Mouse (Mus musculus): Measurements from ENCODE around the gene Sox4. TPM values are rescaled to one million over a fixed set of nuclear protein-coding genes. Genes with fewer than 3 reads are reported as not detected.

The Sox4 gene
- total and polyA plus RNA-seq, 3 experiments = not detected

DNA sequence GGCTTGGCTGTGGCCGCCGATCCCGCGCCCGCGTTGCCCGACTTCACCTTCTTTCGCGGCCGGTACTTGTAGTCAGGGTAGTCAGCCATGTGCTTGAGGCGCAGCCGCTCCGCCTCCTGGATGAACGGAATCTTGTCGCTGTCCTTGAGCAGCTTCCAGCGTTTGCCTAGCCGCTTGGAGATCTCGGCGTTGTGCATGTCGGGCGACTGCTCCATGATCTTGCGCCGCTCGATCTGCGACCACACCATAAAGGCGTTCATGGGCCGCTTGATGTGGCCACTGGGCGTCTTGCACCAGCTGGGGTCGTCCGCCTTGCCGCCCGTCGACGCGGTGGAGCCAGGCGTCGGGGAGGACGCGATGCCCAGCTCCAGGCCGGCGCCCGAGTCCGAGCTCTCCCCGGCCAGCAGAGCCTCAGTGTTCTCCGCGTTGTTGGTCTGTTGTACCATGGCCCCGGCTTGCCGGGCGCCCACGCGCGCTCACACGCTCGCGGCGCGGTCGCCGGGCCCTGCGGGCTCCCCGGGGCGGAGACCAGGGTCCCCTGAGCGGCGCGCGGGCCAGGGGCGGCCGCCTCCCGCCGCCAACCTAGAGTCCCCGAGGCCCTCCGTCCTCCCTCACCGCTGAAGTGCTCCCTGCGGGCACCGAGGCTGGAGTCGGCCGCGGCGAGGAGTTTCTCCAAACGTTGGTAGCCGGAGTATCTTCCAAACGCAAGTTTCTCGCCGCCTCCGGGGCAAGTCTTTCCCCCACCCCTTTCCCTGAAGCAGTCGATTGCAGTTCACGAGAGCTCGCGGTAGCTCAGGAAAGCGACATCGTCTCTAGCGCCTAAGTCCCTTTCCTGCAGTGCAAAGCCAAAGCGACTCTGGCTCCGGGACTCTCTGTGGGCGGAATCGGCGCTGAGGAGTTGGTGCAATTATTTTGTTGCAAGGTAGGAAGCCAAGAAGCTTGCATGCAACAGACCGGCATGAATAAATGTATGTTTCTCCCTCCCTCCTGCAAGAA is 639 bp downstream of the Sox4 start:
- Histone ChIP-seq H3K27ac (ENCODE audit: control insufficient read depth, low read depth, low read length) (no peak overlapping the region), H3K4me3 (ENCODE audit: control insufficient read depth in 1 of 2, insufficient read depth in 1 of 2, low read depth in 2 of 2, low read length in 2 of 2) (no peak overlapping the region), H3K9ac (ENCODE audit: control insufficient read depth, low read depth, low read length, poor library complexity, severe bottlenecking) (no peak overlapping the region), H3K27me3 (ENCODE audit: control insufficient read depth in 1 of 2, insufficient read depth in 2 of 2, low read length in 2 of 2) (no peaks in the 10 kb centered on the region), H3K9me3 (replicated peaks; ENCODE audit: insufficient read depth, low read length) (no peaks in the 10 kb centered on the region), H3K36me3 (ENCODE audit: control insufficient read depth in 1 of 2, insufficient read depth in 2 of 2, low read length in 2 of 2) (no peaks in the 10 kb centered on the region), H3K4me1 (ENCODE audit: control insufficient read depth in 1 of 2, insufficient read depth in 2 of 2, low read length in 2 of 2) (no peaks in the 10 kb centered on the region), H3K79me2 (ENCODE audit: control insufficient read depth, insufficient read depth, low read length, poor library complexity) (no peaks in the 10 kb centered on the region)
- no peak for DNase-seq (ENCODE audit: low read depth, low spot score)
- TF ChIP-seq HCFC1 (IDR thresholded peaks at IDR 0.05; ENCODE audit: low read depth, low read length) (no peak), ELF1 (IDR thresholded peaks at IDR 0.05; ENCODE audit: low read depth, low read length) (no peak), RCOR1 (IDR thresholded peaks at IDR 0.05; ENCODE audit: low read depth, low read length) (no peak)

GRCm38 (mm10) chr13:28951691-28952575 is 1.6 kb downstream of the Sox4 start:
- Histone ChIP-seq H3K9me3 (replicated peaks; ENCODE audit: insufficient read depth, low read length) (no peaks in the 10 kb centered on the region), H3K27ac (ENCODE audit: control insufficient read depth, low read depth, low read length) (no peak overlapping the region), H3K36me3 (ENCODE audit: control insufficient read depth in 1 of 2, insufficient read depth in 2 of 2, low read length in 2 of 2) (no peaks in the 10 kb centered on the region), H3K27me3 (ENCODE audit: control insufficient read depth in 1 of 2, insufficient read depth in 2 of 2, low read length in 2 of 2) (no peaks in the 10 kb centered on the region), H3K4me1 (ENCODE audit: control insufficient read depth in 1 of 2, insufficient read depth in 2 of 2, low read length in 2 of 2) (no peaks in the 10 kb centered on the region), H3K79me2 (ENCODE audit: control insufficient read depth, insufficient read depth, low read length, poor library complexity) (no peaks in the 10 kb centered on the region), H3K4me3 (ENCODE audit: control insufficient read depth in 1 of 2, insufficient read depth in 1 of 2, low read depth in 2 of 2, low read length in 2 of 2) (no peak overlapping the region), H3K9ac (ENCODE audit: control insufficient read depth, low read depth, low read length, poor library complexity, severe bottlenecking) (no peak overlapping the region)
- no peak for DNase-seq (ENCODE audit: low read depth, low spot score)
- TF ChIP-seq CHD1 (IDR thresholded peaks at IDR 0.05; ENCODE audit: low read depth, low read length) (no peak), RCOR1 (IDR thresholded peaks at IDR 0.05; ENCODE audit: low read depth, low read length) (no peak), JUND (IDR thresholded peaks at IDR 0.05; ENCODE audit: low read depth, low read length) (no peak), KAT2A (conservative IDR thresholded peaks at IDR 0.05; ENCODE audit: low read depth, low read length) (no peak), MAX (IDR thresholded peaks at IDR 0.05; ENCODE audit: low read length) (no peak), POLR2AphosphoS5 (IDR thresholded peaks at IDR 0.05; ENCODE audit: borderline replicate concordance, low read depth, low read length) (no peak), GABPA (IDR thresholded peaks at IDR 0.05; ENCODE audit: low read depth, low read length) (no peak), ELF1 (IDR thresholded peaks at IDR 0.05; ENCODE audit: low read depth, low read length) (no peak), TCF12 (IDR thresholded peaks at IDR 0.05; ENCODE audit: low read depth, low read length) (no peak), POLR2AphosphoS2 (IDR thresholded peaks at IDR 0.05; ENCODE audit: low read length) (no peak), NELFE (IDR thresholded peaks at IDR 0.05; ENCODE audit: low read depth, low read length) (no peak)
